13 mouse cellular contexts compared by ENCODE assay signal in genomic region chr15:85569167-85569797, GRCm38 (mm10). TPM values are rescaled to one million over a fixed set of nuclear protein-coding genes. Genes with fewer than 3 reads are reported as not detected.
DNase-seq lines count a peak whose midpoint lies in the region; ATAC-seq and TF ChIP-seq lines count a peak whose summit lies in the region.
"Had no signal": no experiment of that assay in that cellular context is flagged by ENCODE, and none has a peak within 500 bp of the region (broad histone marks: within the 10 kb centered on the region; RNA-seq: fewer than 3 reads in every experiment).

No protein-coding gene starts in this region.

- H3K9me3 ChIP-seq in ES-E14 (ENCODE audit: control insufficient read depth, insufficient read depth, low read depth, low read length): no peaks in the 10 kb centered on the region
- H3K9me3 ChIP-seq in intestine, embryonic 15.5 days: no peaks in the 10 kb centered on the region
- H3K9me3 ChIP-seq: embryonic facial prominence, embryonic 12.5 days had no signal

- in situ Hi-C loops in ES-E14 (cut with MboI; ENCODE audit: low sequenced_read_pairs in 2 of 2, unreplicated experiment in 2 of 2): no loop called here

- no peak overlapping the region for H3K4me2 ChIP-seq in intestine, embryonic 15.5 days (replicated peaks)
- H3K4me2 ChIP-seq: embryonic facial prominence, embryonic 12.5 days; liver, embryonic 11.5 days had no signal

- H3K36me3 ChIP-seq in ES-E14 (ENCODE audit: control insufficient read depth, insufficient read depth, low read length, poor library complexity, severe bottlenecking): no peaks in the 10 kb centered on the region
- H3K36me3 ChIP-seq in intestine, embryonic 15.5 days: no peaks in the 10 kb centered on the region
- H3K36me3 ChIP-seq: embryonic facial prominence, embryonic 12.5 days had no signal

- peak in 1 of 2 experiments; percentile 50 for DNase-seq in layer of hippocampus, adult 2 months (ENCODE audit: low spot score in 2 of 2)
- DNase-seq in layer of hippocampus, postnatal 14 days (ENCODE audit: low spot score in 2 of 2): no peak
- peak; percentile 77 for DNase-seq in 3134 (ENCODE audit: extremely low read depth, insufficient read length, low spot score)
- DNase-seq in ES-E14 (ENCODE audit: low read depth, low spot score): no peak
- peak; percentile 32 for DNase-seq in kidney, adult 9 months
- DNase-seq in heart, adult 18-20 months: no peak
- no peak for DNase-seq in frontal cortex, adult 2 months (ENCODE audit: extremely low spot score in 1 of 2, low spot score in 1 of 2)
- DNase-seq: gastrocnemius, postnatal 36 days; spleen, adult 18-20 months had no signal

- no peak for TF ChIP-seq CTCF in layer of hippocampus, adult 2 months (conservative IDR thresholded peaks at IDR 0.05)

- no peak overlapping the region for H3K9ac ChIP-seq in ES-E14 (ENCODE audit: insufficient read depth, low read depth, low read length, poor library complexity, severe bottlenecking)
- no peak overlapping the region for H3K9ac ChIP-seq in intestine, embryonic 15.5 days
- H3K9ac ChIP-seq: embryonic facial prominence, embryonic 12.5 days had no signal

- peak overlapping the region; percentile 58; the same call in 1 of the 2 replicates for H3K27ac ChIP-seq in layer of hippocampus, adult 2 months
- peak overlapping the region; percentile 38; the same call in 1 of the 2 replicates for H3K27ac ChIP-seq in ES-E14 (ENCODE audit: insufficient read depth, low read depth, low read length, poor library complexity, severe bottlenecking)
- no peak overlapping the region for H3K27ac ChIP-seq in intestine, embryonic 15.5 days
- H3K27ac ChIP-seq: embryonic facial prominence, embryonic 12.5 days had no signal

- WGBS in intestine, embryonic 15.5 days: 50% methylated on average over 2 of the region's 2 CpGs

- H3K4me1 ChIP-seq in ES-E14 (ENCODE audit: control insufficient read depth in 2 of 2, insufficient read depth in 2 of 2, low read length in 2 of 2, poor library complexity in 1 of 2): peaks cover 11 to 50% of the 10 kb centered on the region in 2 experiments; a peak in 3 of 4 replicates
- H3K4me1 ChIP-seq in intestine, embryonic 15.5 days (replicated peaks): no peaks in the 10 kb centered on the region

- peaks cover 11% of the 10 kb centered on the region for H3K27me3 ChIP-seq in intestine, embryonic 15.5 days (replicated peaks)

- no peak overlapping the region for H3K4me3 ChIP-seq in layer of hippocampus, adult 2 months
- no peak overlapping the region for H3K4me3 ChIP-seq in ES-E14 (ENCODE audit: insufficient read depth in 1 of 2, low read depth in 1 of 2, low read length in 2 of 2, poor library complexity in 1 of 2, severe bottlenecking in 1 of 2)
- H3K4me3 ChIP-seq in intestine, embryonic 15.5 days (replicated peaks): no peak overlapping the region
- H3K4me3 ChIP-seq: embryonic facial prominence, embryonic 12.5 days had no signal

- no peak for ATAC-seq in intestine, embryonic 15.5 days
- ATAC-seq: intestine, postnatal 0 days had no signal

TF ChIP-seq in ES-E14, 5 proteins besides CTCF, POLR2A, EP300 and RAD21:
- no peak for TF ChIP-seq ZC3H11A (IDR thresholded peaks at IDR 0.05; ENCODE audit: borderline replicate concordance, low read depth, low read length)
- TF ChIP-seq MAFK (IDR thresholded peaks at IDR 0.05; ENCODE audit: insufficient read depth, low read depth, low read length): no peak
- TF ChIP-seq ZNF384 (IDR thresholded peaks at IDR 0.05; ENCODE audit: low read depth, low read length): no peak
TF ChIP-seq in ES-E14: peak in this region for 0.

RNA-seq across cellular contexts. Expression of gene Wnt7b, which starts 13.0 kb away (rescaled TPM):
- total RNA-seq in layer of hippocampus, adult 2 months (2021): 10 to 100 TPM; 46.4 to 47.6 TPM
- total RNA-seq in layer of hippocampus, postnatal 14 days (2021): 10 to 100 TPM; 33.8 to 34.8 TPM
- total RNA-seq in ES-E14 (2012; rRNA removed): 11.2 and 15.5 TPM in 2 replicates
- 1.5 and 1.7 TPM in 2 replicates for polyA plus RNA-seq in intestine, embryonic 15.5 days (2015; fragmentation: Nextera tagmentation; extraction: Ambion mirVana)
- total RNA-seq in heart, adult 18-20 months (2021): under 1 TPM; 0.10 to 0.28 TPM
- polyA plus RNA-seq in frontal cortex, adult 2 months (2012; rRNA removed): 25.2 and 38.7 TPM in 2 replicates
- total RNA-seq: gastrocnemius, postnatal 36 days had no signal

Comparison
In these comparisons a context has a peak if more than half of its experiments do, and no peak if none do; other contexts are left out.
1. DNase-seq: peak in 3134 (single experiment) and kidney, adult 9 months (single experiment); none in layer of hippocampus, postnatal 14 days (0 of 2), ES-E14 (single experiment), heart, adult 18-20 months (0 of 2) and frontal cortex, adult 2 months (0 of 2).